Mouse (Mus musculus): ENCODE measurements around the gene Sorbs2. TPM values are rescaled to one million over a fixed set of nuclear protein-coding genes. Genes with fewer than 3 reads are reported as not detected.
"Not testable (repeated sequence)": the region's sequence is repeated elsewhere in the genome, so short reads cannot be mapped to it uniquely, and the experiment has no call there.

The Sorbs2 gene
- polyA plus RNA-seq, 1 experiment from 2014 or later: 69.1 TPM

DNA sequence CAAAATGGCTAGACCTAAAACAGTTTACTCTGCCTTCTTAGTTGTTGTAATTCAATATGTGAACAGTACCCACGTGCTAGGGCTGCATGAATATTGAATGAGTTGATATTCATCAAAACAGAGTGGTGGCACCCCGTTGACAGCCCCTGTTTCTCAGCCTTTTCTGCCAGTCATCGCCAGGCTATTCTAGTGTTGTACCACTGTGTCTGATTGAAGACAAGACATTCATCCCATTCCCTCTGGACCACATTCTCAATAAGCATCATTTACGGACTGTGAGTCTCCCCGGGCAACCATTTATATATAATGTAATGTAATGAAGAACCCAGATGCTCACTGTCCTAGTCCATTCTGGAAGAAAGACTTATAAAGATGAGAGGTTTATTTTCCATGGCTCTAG is 335.7 kb downstream of the Sorbs2 start:
- peak overlapping the region; percentile 28; the same call in 1 of the 2 replicates for H3K27ac ChIP-seq
- H3K36me3 ChIP-seq (replicated peaks; ENCODE audit: control insufficient read depth, insufficient read depth): no peaks in the 10 kb centered on the region
- ATAC-seq (ENCODE audit: low FRiP score) (0 out of 2 replicates have a peak, but pooled peaks have one; percentile 22), DNase-seq (ENCODE audit: low spot score) (peak; percentile 28)
- H3K27me3 ChIP-seq (ENCODE audit: control insufficient read depth, insufficient read depth, low read length): no peaks in the 10 kb centered on the region
- 26% methylated on average over 5 of the region's 5 CpGs for WGBS
- no peaks in the 10 kb centered on the region for H3K9me3 ChIP-seq (ENCODE audit: control insufficient read depth, low read length)
- H3K4me2 ChIP-seq (replicated peaks): no peak overlapping the region
- H3K9ac ChIP-seq: no peak overlapping the region
- no peaks in the 10 kb centered on the region; the same call in 1 of the 2 replicates for H3K4me1 ChIP-seq (replicated peaks; ENCODE audit: control insufficient read depth, insufficient read depth, low read length)
- H3K4me3 ChIP-seq (replicated peaks; ENCODE audit: low read length): no peak overlapping the region

DNA sequence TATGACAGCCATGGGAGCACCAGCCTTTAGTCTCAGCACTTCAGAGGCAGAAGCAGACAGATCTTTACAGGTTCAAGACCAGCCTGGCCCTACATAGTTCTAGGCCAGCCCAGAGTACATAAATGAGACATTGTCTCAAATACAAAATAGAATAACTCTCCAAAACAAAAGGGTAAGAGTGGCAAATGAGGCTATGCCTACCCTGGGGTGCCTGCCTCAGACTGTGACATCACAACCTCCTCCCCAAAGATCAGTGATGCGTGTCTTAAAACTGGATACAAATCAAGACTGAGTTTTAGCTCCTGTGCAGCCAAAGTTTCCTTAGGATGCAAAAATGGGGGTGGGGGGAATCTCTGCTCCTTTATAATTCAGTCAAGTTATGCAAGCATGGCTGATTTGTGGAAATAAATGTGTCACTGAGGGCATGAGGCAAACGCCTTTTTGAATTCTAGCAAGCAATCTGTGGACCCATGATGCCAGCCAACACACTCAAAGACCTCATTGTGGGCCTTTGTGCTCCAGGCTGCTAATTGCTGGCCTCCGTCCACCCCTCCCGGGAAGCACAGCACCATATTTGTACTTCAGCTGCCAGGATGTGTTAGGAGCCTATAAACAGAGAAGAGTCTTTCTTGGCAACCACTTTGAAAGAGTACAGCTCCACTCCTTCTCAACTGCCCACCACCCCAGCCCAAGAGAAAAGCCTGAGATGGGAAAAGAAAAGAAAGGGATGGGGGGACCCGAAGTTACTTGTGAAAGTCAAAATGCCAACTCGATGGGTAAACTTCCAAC is 336.7 kb downstream of the Sorbs2 start:
- Histone ChIP-seq H3K27me3 (ENCODE audit: control insufficient read depth, insufficient read depth, low read length) (no peaks in the 10 kb centered on the region), H3K9ac (no peak overlapping the region), H3K9me3 (ENCODE audit: control insufficient read depth, low read length) (no peaks in the 10 kb centered on the region), H3K36me3 (replicated peaks; ENCODE audit: control insufficient read depth, insufficient read depth) (no peaks in the 10 kb centered on the region), H3K4me3 (replicated peaks; ENCODE audit: low read length) (no peak overlapping the region), H3K4me2 (replicated peaks) (no peak overlapping the region), H3K27ac (peak overlapping the region; percentile 28), H3K4me1 (replicated peaks; ENCODE audit: control insufficient read depth, insufficient read depth, low read length) (no peaks in the 10 kb centered on the region; the same call in 1 of the 2 replicates)
- WGBS: 50% methylated on average over 6 of the region's 6 CpGs
- DNase-seq (ENCODE audit: low spot score) (peak; percentile 62), ATAC-seq (ENCODE audit: low FRiP score) (peak; percentile 92)

DNA sequence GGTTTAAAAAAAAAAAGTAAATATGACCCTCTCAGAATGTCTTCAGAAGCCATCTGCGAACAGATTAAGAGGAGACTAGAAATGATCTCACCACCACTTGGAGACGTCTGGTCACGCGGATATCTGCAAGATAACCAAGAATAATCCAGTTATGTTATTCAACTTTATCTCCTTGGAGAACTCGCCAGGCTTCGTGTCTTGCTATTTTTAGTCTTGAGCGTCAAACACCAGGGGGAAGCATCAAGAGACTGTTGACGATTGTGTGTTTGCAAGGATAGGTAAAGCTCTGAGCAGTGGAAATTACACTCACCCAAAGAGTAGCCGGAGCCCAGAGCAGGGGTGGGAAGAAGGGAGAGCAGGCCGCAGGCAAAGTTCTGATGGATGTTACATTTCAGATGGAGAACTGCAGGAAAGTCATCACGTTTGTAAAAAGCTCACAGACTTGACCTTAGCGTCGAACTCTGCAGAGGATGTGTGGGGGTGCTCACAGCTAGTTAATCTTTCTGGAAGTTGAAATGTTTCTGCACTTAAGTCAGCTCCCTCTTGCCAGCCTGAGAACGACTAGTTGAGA is 337.4 kb downstream of the Sorbs2 start:
- 69% methylated on average over 14 of the region's 14 CpGs for WGBS
- Histone ChIP-seq H3K27me3 (ENCODE audit: control insufficient read depth, insufficient read depth, low read length) (no peaks in the 10 kb centered on the region), H3K4me3 (replicated peaks; ENCODE audit: low read length) (no peak overlapping the region), H3K36me3 (replicated peaks; ENCODE audit: control insufficient read depth, insufficient read depth) (no peaks in the 10 kb centered on the region), H3K4me1 (replicated peaks; ENCODE audit: control insufficient read depth, insufficient read depth, low read length) (no peaks in the 10 kb centered on the region; the same call in 1 of the 2 replicates), H3K9me3 (ENCODE audit: control insufficient read depth, low read length) (no peaks in the 10 kb centered on the region), H3K9ac (no peak overlapping the region), H3K27ac (peak overlapping the region; percentile 68; the same call in 1 of the 2 replicates), H3K4me2 (replicated peaks) (no peak overlapping the region)
- ATAC-seq (ENCODE audit: low FRiP score) (no peak), DNase-seq (ENCODE audit: low spot score) (peak; percentile 30)

DNA sequence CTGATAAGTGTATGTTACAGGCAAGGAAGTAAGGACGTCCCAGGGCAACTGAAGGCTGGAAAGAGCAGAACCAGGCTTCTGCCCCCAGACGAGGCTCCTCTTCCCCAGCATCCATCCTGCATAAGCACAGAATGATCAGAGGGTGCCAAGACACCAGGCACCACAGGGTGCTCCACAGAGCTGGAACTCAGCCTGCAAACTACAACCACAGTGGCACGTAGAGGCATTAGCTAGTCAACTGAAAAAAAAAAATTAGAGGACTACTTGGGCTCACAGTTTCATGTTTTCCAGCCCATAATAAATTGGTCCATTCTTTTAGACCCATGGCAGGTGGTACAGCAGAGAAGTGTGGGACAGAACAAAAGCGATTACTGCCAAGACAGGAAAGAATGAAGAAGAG is 338.3 kb downstream of the Sorbs2 start:
- DNase-seq (ENCODE audit: low spot score): no peak
- WGBS: 71% methylated on average over 4 of the region's 4 CpGs
- no peak overlapping the region for H3K4me2 ChIP-seq (replicated peaks)
- no peaks in the 10 kb centered on the region for H3K27me3 ChIP-seq (ENCODE audit: control insufficient read depth, insufficient read depth, low read length)
- H3K27ac ChIP-seq: peak overlapping the region; percentile 38; the same call in 1 of the 2 replicates
- no peak overlapping the region for H3K4me3 ChIP-seq (replicated peaks; ENCODE audit: low read length)
- H3K9me3 ChIP-seq (ENCODE audit: control insufficient read depth, low read length): no peaks in the 10 kb centered on the region
- no peaks in the 10 kb centered on the region; the same call in 1 of the 2 replicates for H3K4me1 ChIP-seq (replicated peaks; ENCODE audit: control insufficient read depth, insufficient read depth, low read length)
- ATAC-seq (ENCODE audit: low FRiP score): no peak
- H3K9ac ChIP-seq: no peak overlapping the region
- no peaks in the 10 kb centered on the region for H3K36me3 ChIP-seq (replicated peaks; ENCODE audit: control insufficient read depth, insufficient read depth)

DNA sequence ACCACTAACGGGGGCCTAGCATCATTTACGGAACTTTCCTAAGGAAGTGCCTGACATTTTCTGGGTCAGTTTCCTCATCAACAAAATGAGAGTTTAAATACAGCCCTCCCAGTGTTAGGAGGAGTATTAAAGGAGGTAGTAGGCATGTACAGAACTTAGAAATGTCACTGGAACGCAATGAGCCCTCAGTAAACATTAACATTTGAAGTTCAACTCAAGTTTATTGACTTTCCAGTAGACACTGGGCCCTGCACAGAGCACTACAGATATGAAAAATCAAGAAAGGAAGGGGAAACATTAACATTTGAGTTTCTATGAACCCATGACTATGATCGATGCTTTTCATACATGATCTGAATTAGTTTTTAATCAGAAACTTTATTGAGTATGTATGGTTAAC is 347.5 kb downstream of the Sorbs2 start:
- Histone ChIP-seq H3K9ac (no peak overlapping the region), H3K4me3 (replicated peaks; ENCODE audit: low read length) (no peak overlapping the region), H3K36me3 (replicated peaks; ENCODE audit: control insufficient read depth, insufficient read depth) (no peaks in the 10 kb centered on the region), H3K27me3 (ENCODE audit: control insufficient read depth, insufficient read depth, low read length) (no peaks in the 10 kb centered on the region), H3K4me2 (replicated peaks) (no peak overlapping the region), H3K27ac (no peak overlapping the region), H3K4me1 (replicated peaks; ENCODE audit: control insufficient read depth, insufficient read depth, low read length) (no peaks in the 10 kb centered on the region), H3K9me3 (ENCODE audit: control insufficient read depth, low read length) (no peaks in the 10 kb centered on the region)
- DNase-seq (ENCODE audit: low spot score) (no peak), ATAC-seq (ENCODE audit: low FRiP score) (no peak)
- 92% methylated on average over 4 of the region's 4 CpGs for WGBS

DNA sequence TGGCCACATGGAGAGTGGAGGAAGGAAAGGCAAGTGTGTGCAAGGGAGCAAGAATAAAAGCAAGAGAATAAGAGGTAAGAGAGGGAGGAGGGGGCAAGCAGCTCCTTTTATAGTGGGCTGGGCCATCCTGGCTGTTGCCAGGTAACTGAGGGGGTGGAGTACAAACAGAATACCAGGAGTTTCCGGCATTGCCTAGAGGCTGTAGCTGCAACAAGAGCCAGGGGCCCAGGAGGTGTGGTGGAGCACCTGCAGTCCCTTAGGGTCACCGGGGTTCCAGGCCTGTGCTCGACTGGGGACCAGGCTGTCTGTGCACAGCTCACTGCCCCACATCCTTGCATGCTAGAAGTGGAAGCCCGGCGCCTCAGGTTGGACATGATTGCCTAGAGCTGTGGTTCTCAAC is 350.1 kb downstream of the Sorbs2 start:
- Histone ChIP-seq H3K9me3 (ENCODE audit: control insufficient read depth, low read length) (no peaks in the 10 kb centered on the region), H3K4me1 (replicated peaks; ENCODE audit: control insufficient read depth, insufficient read depth, low read length) (no peaks in the 10 kb centered on the region), H3K36me3 (replicated peaks; ENCODE audit: control insufficient read depth, insufficient read depth) (no peaks in the 10 kb centered on the region), H3K4me3 (replicated peaks; ENCODE audit: low read length) (no peak overlapping the region), H3K27ac (no peak overlapping the region), H3K9ac (no peak overlapping the region), H3K4me2 (replicated peaks) (no peak overlapping the region), H3K27me3 (ENCODE audit: control insufficient read depth, insufficient read depth, low read length) (no peaks in the 10 kb centered on the region)
- ATAC-seq (ENCODE audit: low FRiP score): no peak
- DNase-seq (ENCODE audit: low spot score): no peak
- WGBS: 44% methylated on average over 5 of the region's 5 CpGs

DNA sequence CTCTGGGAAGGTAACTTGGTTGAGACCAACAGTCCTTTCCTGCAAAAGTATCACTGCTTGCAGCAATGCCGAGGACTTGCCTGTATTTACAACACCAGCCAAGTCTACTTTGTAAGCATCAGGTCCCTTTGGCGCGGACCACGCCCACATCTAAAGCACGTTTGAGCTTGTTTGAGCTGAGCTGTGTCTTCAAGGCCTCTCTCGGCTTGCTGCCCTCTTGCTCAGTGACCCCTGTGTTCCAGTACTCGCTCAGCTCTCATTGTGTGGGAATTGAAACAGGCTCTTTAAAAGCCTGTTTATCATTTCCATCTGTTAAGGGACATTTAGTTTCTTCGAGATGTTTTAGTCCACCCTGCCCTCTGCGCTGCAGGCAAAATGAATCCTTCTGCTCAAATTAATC is 350.8 kb downstream of the Sorbs2 start:
- Histone ChIP-seq H3K4me2 (replicated peaks) (no peak overlapping the region), H3K36me3 (replicated peaks; ENCODE audit: control insufficient read depth, insufficient read depth) (no peaks in the 10 kb centered on the region), H3K4me3 (replicated peaks; ENCODE audit: low read length) (no peak overlapping the region), H3K4me1 (replicated peaks; ENCODE audit: control insufficient read depth, insufficient read depth, low read length) (no peaks in the 10 kb centered on the region), H3K9me3 (ENCODE audit: control insufficient read depth, low read length) (no peaks in the 10 kb centered on the region), H3K27ac (no peak overlapping the region), H3K27me3 (ENCODE audit: control insufficient read depth, insufficient read depth, low read length) (no peaks in the 10 kb centered on the region), H3K9ac (no peak overlapping the region)
- ATAC-seq (ENCODE audit: low FRiP score) (no peak), DNase-seq (ENCODE audit: low spot score) (no peak)
- WGBS: 36% methylated on average over 9 of the region's 9 CpGs

DNA sequence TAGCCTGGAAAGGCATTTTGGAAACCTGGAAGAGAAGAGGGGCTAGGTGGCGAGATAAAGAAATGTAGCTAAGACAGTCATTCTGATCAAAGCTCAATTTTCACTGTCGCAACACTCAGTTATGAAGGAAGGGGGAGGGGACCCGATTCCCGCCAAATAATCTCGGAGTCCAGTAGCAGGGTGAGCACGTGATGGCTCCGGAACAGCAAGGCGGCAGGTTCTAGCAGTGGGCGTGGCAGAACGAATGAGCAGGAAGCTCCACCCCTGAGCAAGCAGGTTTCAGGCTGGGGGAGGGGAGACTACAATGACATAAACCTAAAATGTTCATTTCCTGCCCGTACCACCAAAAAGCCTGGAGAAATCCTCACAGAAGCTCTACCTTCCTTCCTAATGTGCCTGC is 364.0 kb downstream of the Sorbs2 start:
- H3K9me3 ChIP-seq (ENCODE audit: control insufficient read depth, low read length); H3K4me1 ChIP-seq (replicated peaks; ENCODE audit: control insufficient read depth, insufficient read depth, low read length); H3K4me2 ChIP-seq (replicated peaks); H3K9ac ChIP-seq; H3K4me3 ChIP-seq (replicated peaks; ENCODE audit: low read length); DNase-seq (ENCODE audit: low spot score); H3K36me3 ChIP-seq (replicated peaks; ENCODE audit: control insufficient read depth, insufficient read depth); H3K27ac ChIP-seq; ATAC-seq (ENCODE audit: low FRiP score); H3K27me3 ChIP-seq (ENCODE audit: control insufficient read depth, insufficient read depth, low read length): not testable (repeated sequence)
- 94% methylated on average over 11 of the region's 11 CpGs for WGBS

DNA sequence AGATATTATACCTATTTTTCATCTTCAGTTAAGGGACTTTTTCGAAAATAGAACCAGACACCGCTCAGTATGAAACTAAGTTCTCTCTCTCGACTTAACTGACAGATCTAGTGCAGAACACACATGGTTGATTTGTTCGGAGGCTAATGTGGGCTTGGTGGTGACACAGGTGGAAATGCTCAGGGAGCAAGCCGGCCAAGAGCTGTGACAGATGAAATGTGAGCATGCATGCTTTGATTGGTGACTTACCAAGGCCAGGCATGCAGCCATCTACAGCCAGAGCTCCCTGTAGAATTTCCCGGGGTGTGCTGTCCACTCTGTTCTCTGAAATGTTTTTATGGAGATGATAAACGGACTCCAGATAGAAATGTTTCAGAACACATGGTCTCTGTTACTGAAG is 364.5 kb downstream of the Sorbs2 start:
- no peaks in the 10 kb centered on the region for H3K36me3 ChIP-seq (replicated peaks; ENCODE audit: control insufficient read depth, insufficient read depth)
- H3K4me2 ChIP-seq (replicated peaks): no peak overlapping the region
- H3K4me3 ChIP-seq (replicated peaks; ENCODE audit: low read length): no peak overlapping the region
- 89% methylated on average over 7 of the region's 7 CpGs for WGBS
- ATAC-seq (ENCODE audit: low FRiP score) (no peak), DNase-seq (ENCODE audit: low spot score) (no peak)
- no peaks in the 10 kb centered on the region for H3K27me3 ChIP-seq (ENCODE audit: control insufficient read depth, insufficient read depth, low read length)
- H3K9me3 ChIP-seq (ENCODE audit: control insufficient read depth, low read length): no peaks in the 10 kb centered on the region
- no peak overlapping the region for H3K9ac ChIP-seq
- no peak overlapping the region for H3K27ac ChIP-seq
- peaks cover 9% of the 10 kb centered on the region for H3K4me1 ChIP-seq (replicated peaks; ENCODE audit: control insufficient read depth, insufficient read depth, low read length)
